Mouse (Mus musculus): ENCODE measurements around the gene Pakap. TPM values are rescaled to one million over a fixed set of nuclear protein-coding genes. Genes with fewer than 3 reads are reported as not detected.

Pakap gene
- polyA plus RNA-seq, 1 experiment from 2014 or later, result 21.1 TPM

- Histone ChIP-seq H3K4me1 (replicated peaks; ENCODE audit: control insufficient read depth, insufficient read depth, low read length) (peaks cover 4% of the 10 kb centered on the region; the same call in 1 of the 2 replicates), H3K4me3 (ENCODE audit: low read depth, low read length) (peak overlapping the region; percentile 24; the same call in 1 of the 2 replicates), H3K27me3 (ENCODE audit: control insufficient read depth, insufficient read depth, low read length) (no peaks in the 10 kb centered on the region), H3K27ac (ENCODE audit: low read depth, low read length) (no peak overlapping the region), H3K4me2 (ENCODE audit: low read depth, low read length, severe bottlenecking) (peak overlapping the region; percentile 50), H3K9me3 (ENCODE audit: control insufficient read depth, low read length) (no peaks in the 10 kb centered on the region), H3K36me3 (ENCODE audit: control insufficient read depth, insufficient read depth, low read length) (no peaks in the 10 kb centered on the region), H3K9ac (ENCODE audit: low read length) (peak overlapping the region; percentile 30; the same call in 1 of the 2 replicates)
- no peak for ATAC-seq (replicated peaks; ENCODE audit: low FRiP score)
- no peak for DNase-seq (ENCODE audit: low spot score)
- 37% methylated on average over 24 of the region's 24 CpGs for WGBS
Observed at GRCm38 (mm10) chr4:57637636-57638386, 69.8 kb downstream of the Pakap start.

GRCm38 (mm10) chr4:57638941-57639340, 71.0 kb downstream of the Pakap start:
- DNase-seq (ENCODE audit: low spot score) (peak; percentile 41), ATAC-seq (replicated peaks; ENCODE audit: low FRiP score) (no peak)
- H3K4me2 ChIP-seq (ENCODE audit: low read depth, low read length, severe bottlenecking), result no peak overlapping the region
- H3K4me1 ChIP-seq (replicated peaks; ENCODE audit: control insufficient read depth, insufficient read depth, low read length), result peaks cover 4% of the 10 kb centered on the region; the same call in 1 of the 2 replicates
- no peak overlapping the region for H3K9ac ChIP-seq (ENCODE audit: low read length)
- H3K9me3 ChIP-seq (ENCODE audit: control insufficient read depth, low read length), result no peaks in the 10 kb centered on the region
- no peak overlapping the region for H3K27ac ChIP-seq (ENCODE audit: low read depth, low read length)
- no peaks in the 10 kb centered on the region for H3K36me3 ChIP-seq (ENCODE audit: control insufficient read depth, insufficient read depth, low read length)
- 80% methylated on average over 9 of the region's 9 CpGs for WGBS
- no peaks in the 10 kb centered on the region for H3K27me3 ChIP-seq (ENCODE audit: control insufficient read depth, insufficient read depth, low read length)
- H3K4me3 ChIP-seq (ENCODE audit: low read depth, low read length), result no peak overlapping the region

DNA sequence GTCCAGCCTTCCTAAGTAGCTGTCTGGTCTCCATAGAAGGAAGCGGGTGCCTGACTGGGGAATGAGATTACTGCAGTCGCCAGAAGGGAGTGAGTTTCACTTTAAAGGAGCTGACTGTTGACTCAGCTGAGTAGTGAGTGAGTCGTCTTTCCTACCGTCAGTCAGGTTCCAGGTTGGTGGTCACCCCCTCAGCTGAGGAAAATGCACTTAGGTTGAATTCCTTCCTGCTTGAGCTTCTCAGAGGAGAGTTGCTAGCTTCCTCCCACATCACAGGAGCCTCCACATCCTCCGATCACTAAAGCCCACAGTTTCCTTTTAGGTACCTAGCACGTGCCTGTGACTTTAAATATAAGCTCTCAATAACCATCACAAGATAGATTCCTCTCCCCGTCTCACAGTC, 72.2 kb downstream of the Pakap start:
- 56% methylated on average over 7 of the region's 7 CpGs for WGBS
- ATAC-seq (replicated peaks; ENCODE audit: low FRiP score) (no peak), DNase-seq (ENCODE audit: low spot score) (peak; percentile 10)
- H3K4me2 ChIP-seq (ENCODE audit: low read depth, low read length, severe bottlenecking), result no peak overlapping the region
- no peaks in the 10 kb centered on the region for H3K27me3 ChIP-seq (ENCODE audit: control insufficient read depth, insufficient read depth, low read length)
- no peaks in the 10 kb centered on the region for H3K36me3 ChIP-seq (ENCODE audit: control insufficient read depth, insufficient read depth, low read length)
- H3K4me1 ChIP-seq (replicated peaks; ENCODE audit: control insufficient read depth, insufficient read depth, low read length), result peaks cover 4% of the 10 kb centered on the region; the same call in 1 of the 2 replicates
- no peak overlapping the region for H3K27ac ChIP-seq (ENCODE audit: low read depth, low read length)
- no peaks in the 10 kb centered on the region for H3K9me3 ChIP-seq (ENCODE audit: control insufficient read depth, low read length)
- no peak overlapping the region for H3K9ac ChIP-seq (ENCODE audit: low read length)
- no peak overlapping the region for H3K4me3 ChIP-seq (ENCODE audit: low read depth, low read length)

- DNase-seq (ENCODE audit: low spot score), result no peak
- WGBS, result 90% methylated on average over 3 of the region's 3 CpGs
Observed at GRCm38 (mm10) chr4:57640971-57641370, 73.0 kb downstream of the Pakap start.

DNA sequence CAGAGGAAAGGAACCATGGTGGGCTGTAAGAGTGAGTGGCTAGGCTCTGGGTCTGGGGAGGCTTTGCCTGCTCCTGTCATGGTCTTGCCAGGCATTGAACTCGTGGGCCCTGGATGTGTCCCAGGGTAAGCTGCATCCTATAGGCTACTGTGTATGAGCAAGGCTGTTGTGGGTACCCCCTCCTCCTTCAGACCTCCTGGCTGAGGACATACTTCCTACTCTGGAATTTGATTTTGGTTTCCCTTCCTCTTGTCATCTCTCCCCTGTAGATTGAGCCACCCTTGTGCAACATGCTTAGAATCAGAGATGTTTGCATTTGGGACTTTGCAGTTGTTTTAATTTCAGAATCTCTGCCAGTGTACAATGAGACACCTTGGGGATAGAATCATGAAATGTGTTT, 83.0 kb downstream of the Pakap start:
- no peak overlapping the region for H3K4me2 ChIP-seq (ENCODE audit: low read depth, low read length, severe bottlenecking)

More at GRCm38 (mm10) chr4:57640971-57641370, 73.0 kb downstream of the Pakap start:
- no peak for ATAC-seq (replicated peaks; ENCODE audit: low FRiP score)
- H3K27ac ChIP-seq (ENCODE audit: low read depth, low read length), result no peak overlapping the region
- no peaks in the 10 kb centered on the region for H3K9me3 ChIP-seq (ENCODE audit: control insufficient read depth, low read length)
- H3K4me3 ChIP-seq (ENCODE audit: low read depth, low read length), result no peak overlapping the region
- H3K9ac ChIP-seq (ENCODE audit: low read length), result no peak overlapping the region
- H3K36me3 ChIP-seq (ENCODE audit: control insufficient read depth, insufficient read depth, low read length), result no peaks in the 10 kb centered on the region
- H3K4me2 ChIP-seq (ENCODE audit: low read depth, low read length, severe bottlenecking), result no peak overlapping the region
- peaks cover 4% of the 10 kb centered on the region; the same call in 1 of the 2 replicates for H3K4me1 ChIP-seq (replicated peaks; ENCODE audit: control insufficient read depth, insufficient read depth, low read length)
- no peaks in the 10 kb centered on the region for H3K27me3 ChIP-seq (ENCODE audit: control insufficient read depth, insufficient read depth, low read length)

DNA sequence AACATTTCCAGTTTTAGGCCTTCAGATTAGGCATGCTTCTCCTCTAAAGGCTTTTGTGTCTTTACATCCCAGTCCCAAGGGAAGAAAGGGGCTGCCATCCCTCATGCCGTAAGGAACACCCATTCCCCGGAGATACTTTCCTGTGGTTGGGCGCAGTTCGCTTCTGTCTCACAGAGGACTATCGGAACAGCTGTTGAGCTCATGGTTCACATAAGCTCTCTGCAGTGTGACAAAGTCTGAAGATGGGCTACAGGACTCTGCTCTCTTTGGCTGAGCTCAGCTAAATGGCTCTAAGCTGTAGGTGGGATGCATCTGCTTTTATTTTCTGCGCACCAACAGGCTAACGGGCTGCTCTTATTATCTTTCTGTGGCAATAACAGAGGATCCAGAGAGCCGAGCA, 83.6 kb downstream of the Pakap start:
- ATAC-seq (replicated peaks; ENCODE audit: low FRiP score) (no peak), DNase-seq (ENCODE audit: low spot score) (peak; percentile 24)
- no peaks in the 10 kb centered on the region for H3K4me1 ChIP-seq (replicated peaks; ENCODE audit: control insufficient read depth, insufficient read depth, low read length)
- no peaks in the 10 kb centered on the region for H3K27me3 ChIP-seq (ENCODE audit: control insufficient read depth, insufficient read depth, low read length)
- WGBS, result 86% methylated on average over 8 of the region's 8 CpGs
- no peaks in the 10 kb centered on the region for H3K36me3 ChIP-seq (ENCODE audit: control insufficient read depth, insufficient read depth, low read length)
- H3K4me2 ChIP-seq (ENCODE audit: low read depth, low read length, severe bottlenecking), result no peak overlapping the region
- no peak overlapping the region for H3K9ac ChIP-seq (ENCODE audit: low read length)
- H3K27ac ChIP-seq (ENCODE audit: low read depth, low read length), result no peak overlapping the region
- H3K4me3 ChIP-seq (ENCODE audit: low read depth, low read length), result no peak overlapping the region
- no peaks in the 10 kb centered on the region for H3K9me3 ChIP-seq (ENCODE audit: control insufficient read depth, low read length)

More for the DNA sequence above, 83.0 kb downstream of the Pakap start:
- no peaks in the 10 kb centered on the region for H3K27me3 ChIP-seq (ENCODE audit: control insufficient read depth, insufficient read depth, low read length)
- ATAC-seq (replicated peaks; ENCODE audit: low FRiP score), result no peak
- no peaks in the 10 kb centered on the region for H3K4me1 ChIP-seq (replicated peaks; ENCODE audit: control insufficient read depth, insufficient read depth, low read length)
- no peak for DNase-seq (ENCODE audit: low spot score)
- H3K4me3 ChIP-seq (ENCODE audit: low read depth, low read length), result no peak overlapping the region
- no peaks in the 10 kb centered on the region for H3K9me3 ChIP-seq (ENCODE audit: control insufficient read depth, low read length)
- no peak overlapping the region for H3K27ac ChIP-seq (ENCODE audit: low read depth, low read length)
- WGBS, result 76% methylated on average over 1 of the region's 1 CpGs
- H3K36me3 ChIP-seq (ENCODE audit: control insufficient read depth, insufficient read depth, low read length), result no peaks in the 10 kb centered on the region
- no peak overlapping the region for H3K9ac ChIP-seq (ENCODE audit: low read length)

DNA sequence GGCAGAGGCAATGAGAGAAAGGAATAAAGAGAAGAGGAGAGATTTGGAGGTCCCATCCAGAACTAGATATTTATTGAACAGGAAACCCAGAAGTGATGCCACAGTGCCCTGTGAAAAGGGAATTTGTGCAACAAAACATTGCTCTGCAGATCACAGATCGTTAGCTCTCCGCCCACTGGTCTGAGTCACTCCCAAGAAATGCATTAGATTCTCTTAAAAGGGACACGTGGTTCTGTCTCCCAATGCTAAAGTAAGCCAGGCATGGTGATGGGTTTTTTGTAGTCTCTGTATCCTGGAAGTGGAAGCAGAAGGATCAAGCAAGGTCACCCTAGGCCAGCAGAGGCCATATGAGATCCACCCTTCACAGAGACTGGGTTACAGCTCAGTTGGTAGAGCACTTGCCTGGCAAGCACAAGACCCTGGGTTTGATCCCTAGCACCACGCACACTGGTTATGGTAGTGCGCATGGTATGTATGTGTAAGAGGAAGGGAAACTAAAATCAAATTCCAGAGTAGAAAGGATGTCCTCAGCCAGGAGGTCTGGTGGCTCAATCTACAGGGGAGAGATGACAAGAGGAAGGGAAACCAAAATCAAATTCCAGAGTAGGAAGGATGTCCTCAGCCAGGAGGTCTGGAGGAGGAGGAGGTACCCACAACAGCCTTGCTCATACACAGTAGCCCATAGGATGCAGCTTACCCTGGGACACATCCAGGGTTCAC, 84.4 kb downstream of the Pakap start:
- H3K9me3 ChIP-seq (ENCODE audit: control insufficient read depth, low read length), result no peaks in the 10 kb centered on the region
- H3K4me2 ChIP-seq (ENCODE audit: low read depth, low read length, severe bottlenecking), result no peak overlapping the region
- H3K36me3 ChIP-seq (ENCODE audit: control insufficient read depth, insufficient read depth, low read length), result no peaks in the 10 kb centered on the region
- H3K27ac ChIP-seq (ENCODE audit: low read depth, low read length), result no peak overlapping the region
- WGBS, result 81% methylated on average over 5 of the region's 5 CpGs
- no peaks in the 10 kb centered on the region for H3K27me3 ChIP-seq (ENCODE audit: control insufficient read depth, insufficient read depth, low read length)
- no peak for ATAC-seq (replicated peaks; ENCODE audit: low FRiP score)
- no peak overlapping the region for H3K4me3 ChIP-seq (ENCODE audit: low read depth, low read length)
- DNase-seq (ENCODE audit: low spot score), result no peak
- no peaks in the 10 kb centered on the region for H3K4me1 ChIP-seq (replicated peaks; ENCODE audit: control insufficient read depth, insufficient read depth, low read length)
- H3K9ac ChIP-seq (ENCODE audit: low read length), result no peak overlapping the region

- H3K4me1 ChIP-seq (replicated peaks; ENCODE audit: control insufficient read depth, insufficient read depth, low read length), result peaks cover 4% of the 10 kb centered on the region
- H3K27me3 ChIP-seq (ENCODE audit: control insufficient read depth, insufficient read depth, low read length), result no peaks in the 10 kb centered on the region
- no peaks in the 10 kb centered on the region for H3K36me3 ChIP-seq (ENCODE audit: control insufficient read depth, insufficient read depth, low read length)
- H3K27ac ChIP-seq (ENCODE audit: low read depth, low read length), result no peak overlapping the region
- DNase-seq (ENCODE audit: low spot score) (no peak), ATAC-seq (replicated peaks; ENCODE audit: low FRiP score) (no peak)
- no peak overlapping the region for H3K4me2 ChIP-seq (ENCODE audit: low read depth, low read length, severe bottlenecking)
- 78% methylated on average over 1 of the region's 1 CpGs for WGBS
- H3K9ac ChIP-seq (ENCODE audit: low read length), result no peak overlapping the region
- H3K4me3 ChIP-seq (ENCODE audit: low read depth, low read length), result no peak overlapping the region
- no peaks in the 10 kb centered on the region for H3K9me3 ChIP-seq (ENCODE audit: control insufficient read depth, low read length)
Observed at GRCm38 (mm10) chr4:57655966-57656365, 88.0 kb downstream of the Pakap start.
